Mouse (Mus musculus): Measurements from ENCODE around the gene Fam171a2. TPM values are rescaled to one million over a fixed set of nuclear protein-coding genes. Genes with fewer than 3 reads are reported as not detected.
A peak's percentile ranks its signal among the peaks of the same experiment; 100 is the strongest.

Gene Fam171a2
- polyA plus RNA-seq, 1 experiment from 2014 or later, result 18.0 TPM

- Histone ChIP-seq H3K27me3 (no peaks in the 10 kb centered on the region), H3K36me3 (peaks cover 60% of the 10 kb centered on the region)
- 89% methylated on average over 3 of the region's 3 CpGs for WGBS
Measured at GRCm38 (mm10) chr11:102478671-102479070, 31.2 kb upstream of the Fam171a2 start.

GRCm38 (mm10) chr11:102475027-102475426 lies 27.5 kb upstream of the Fam171a2 start:
- H3K4me3 ChIP-seq, result no peak overlapping the region
- no peak overlapping the region for H3K9ac ChIP-seq (replicated peaks)
- H3K36me3 ChIP-seq, result peaks cover 37% of the 10 kb centered on the region
- H3K4me2 ChIP-seq (replicated peaks), result no peak overlapping the region
- WGBS, result 95% methylated on average over 3 of the region's 3 CpGs
- no peaks in the 10 kb centered on the region for H3K27me3 ChIP-seq
- no peak overlapping the region for H3K27ac ChIP-seq (replicated peaks)
- ATAC-seq (ENCODE audit: low FRiP score, low read depth), result no peak
- no peaks in the 10 kb centered on the region for H3K4me1 ChIP-seq
- H3K9me3 ChIP-seq, result no peaks in the 10 kb centered on the region

More at GRCm38 (mm10) chr11:102478671-102479070, 31.2 kb upstream of the Fam171a2 start:
- H3K9ac ChIP-seq (replicated peaks), result no peak overlapping the region
- no peaks in the 10 kb centered on the region for H3K9me3 ChIP-seq
- no peaks in the 10 kb centered on the region for H3K4me1 ChIP-seq
- no peak overlapping the region for H3K27ac ChIP-seq (replicated peaks)
- H3K4me3 ChIP-seq, result no peak overlapping the region
- no peak for ATAC-seq (ENCODE audit: low FRiP score, low read depth)
- H3K4me2 ChIP-seq (replicated peaks), result no peak overlapping the region

DNA sequence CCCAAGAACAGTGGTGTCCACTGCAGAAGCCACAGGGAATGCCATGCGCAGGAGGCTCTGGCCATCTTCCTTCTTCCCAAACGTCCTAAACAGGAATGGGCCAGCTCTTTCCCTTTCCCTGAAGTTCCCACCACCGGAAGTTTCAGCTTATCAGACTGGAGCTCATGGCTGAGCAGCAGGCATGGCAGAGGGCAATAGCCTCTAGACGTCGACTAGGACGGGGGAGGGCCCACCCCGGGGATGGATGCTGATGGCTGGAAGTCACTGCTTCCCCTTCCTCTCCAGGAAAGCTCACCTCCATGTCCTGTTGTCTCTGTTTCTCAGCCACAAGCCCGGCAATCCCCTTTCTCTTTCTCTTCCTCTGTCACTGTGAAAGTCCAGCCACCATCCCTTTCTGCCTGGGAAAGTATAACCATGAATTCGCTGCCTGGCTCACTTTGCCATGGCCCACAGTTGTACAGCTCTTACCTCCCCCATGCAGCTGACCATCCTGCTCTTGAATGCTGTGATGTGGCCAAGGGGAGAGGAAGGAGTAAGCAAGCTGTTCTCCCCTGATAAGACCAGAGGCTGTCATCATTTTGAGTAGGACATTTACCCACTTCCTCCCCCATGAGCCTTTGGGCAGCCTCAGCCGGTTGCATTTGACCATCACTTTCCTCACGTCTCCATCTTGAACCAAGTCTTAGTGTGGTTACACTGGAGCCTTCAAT lies 22.3 kb upstream of the Fam171a2 start, which contains the start of gene Itga2b:
Itga2b (minus strand) TSS at position 475 of the 710 bp plus-strand sequence.
- 0 out of 2 replicates have a peak, but pooled peaks cover under 1% of the 10 kb centered on the region for H3K36me3 ChIP-seq
- no peak within 1 kb of the TSS for H3K9ac ChIP-seq (replicated peaks)
- WGBS, result 71% methylated on average over 11 of the region's 11 CpGs
- no peaks in the 10 kb centered on the region for H3K9me3 ChIP-seq
- no peak within 1 kb of the TSS for H3K4me3 ChIP-seq
- H3K27ac ChIP-seq (replicated peaks), result no peak within 1 kb of the TSS
- H3K27me3 ChIP-seq, result peaks cover 31% of the 10 kb centered on the region
- no peak for ATAC-seq (ENCODE audit: low FRiP score, low read depth)
- no peak within 1 kb of the TSS for H3K4me2 ChIP-seq (replicated peaks)
- H3K4me1 ChIP-seq, result peaks cover 20% of the 10 kb centered on the region

- peak overlapping the region; percentile 40 for H3K4me3 ChIP-seq
- peaks cover 20% of the 10 kb centered on the region for H3K4me1 ChIP-seq
- H3K27me3 ChIP-seq, result peaks cover 42% of the 10 kb centered on the region
- H3K27ac ChIP-seq (replicated peaks), result no peak overlapping the region
- no peaks in the 10 kb centered on the region for H3K9me3 ChIP-seq
- no peaks in the 10 kb centered on the region for H3K36me3 ChIP-seq
- peak; percentile 89 for ATAC-seq (ENCODE audit: low FRiP score, low read depth)
- H3K4me2 ChIP-seq (replicated peaks), result peak overlapping the region; percentile 75
- peak overlapping the region; percentile 50 for H3K9ac ChIP-seq (replicated peaks)
- under 1% methylated on average over 37 of the region's 37 CpGs for WGBS
Measured at GRCm38 (mm10) chr11:102467041-102467631, 19.7 kb upstream of the Fam171a2 start.

DNA sequence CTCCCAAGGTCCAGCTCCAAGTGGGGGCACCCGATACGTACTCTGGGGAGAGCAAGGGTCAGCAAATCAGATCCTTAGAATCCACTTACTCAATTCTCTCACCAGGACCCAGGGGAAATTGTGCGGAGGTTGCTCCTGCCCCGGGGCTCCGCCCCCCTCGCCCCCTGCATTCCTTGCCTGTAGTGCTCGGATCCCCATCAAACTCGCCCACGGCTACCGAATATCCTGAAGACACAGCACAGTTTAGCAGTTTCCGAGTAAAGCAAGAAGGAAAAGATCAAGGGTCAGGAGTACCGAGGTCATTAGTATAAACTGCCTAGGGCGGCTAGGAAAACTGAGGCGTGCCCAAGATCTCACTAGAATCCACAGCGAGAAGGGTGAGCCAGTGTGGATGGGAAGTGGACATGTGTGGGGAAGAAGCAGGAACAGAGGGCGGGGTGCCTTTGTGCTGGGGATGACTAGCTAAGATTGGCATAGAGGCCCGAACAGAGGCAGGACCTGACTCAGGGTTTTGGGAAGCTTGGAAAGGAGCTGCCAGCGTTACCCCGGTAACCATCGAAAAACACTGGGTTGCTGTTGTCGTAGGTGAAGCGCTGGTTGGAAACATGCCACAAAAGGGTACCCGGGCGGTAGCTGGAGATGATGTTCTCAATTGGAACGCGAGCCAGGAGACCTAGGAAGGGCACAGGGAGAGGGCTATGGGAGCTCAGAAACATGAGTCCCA lies 18.4 kb upstream of the Fam171a2 start:
- Histone ChIP-seq H3K27me3 (peaks cover 42% of the 10 kb centered on the region), H3K4me3 (no peak overlapping the region), H3K9me3 (no peaks in the 10 kb centered on the region), H3K27ac (replicated peaks) (no peak overlapping the region), H3K4me1 (peaks cover 20% of the 10 kb centered on the region), H3K36me3 (no peaks in the 10 kb centered on the region), H3K4me2 (replicated peaks) (peak overlapping the region; percentile 22; the same call in 1 of the 2 replicates), H3K9ac (replicated peaks) (no peak overlapping the region; the same call in 1 of the 2 replicates)
- WGBS, result 10% methylated on average over 26 of the region's 26 CpGs
- no peak for ATAC-seq (ENCODE audit: low FRiP score, low read depth)

- no peak overlapping the region for H3K4me3 ChIP-seq
- H3K27me3 ChIP-seq, result peaks cover 42% of the 10 kb centered on the region
- H3K36me3 ChIP-seq, result no peaks in the 10 kb centered on the region
- 92% methylated on average over 6 of the region's 6 CpGs for WGBS
- H3K4me1 ChIP-seq, result peaks cover 20% of the 10 kb centered on the region
- ATAC-seq (ENCODE audit: low FRiP score, low read depth), result no peak
- no peak overlapping the region for H3K4me2 ChIP-seq (replicated peaks)
- H3K9ac ChIP-seq (replicated peaks), result no peak overlapping the region
- no peak overlapping the region for H3K27ac ChIP-seq (replicated peaks)
- no peaks in the 10 kb centered on the region for H3K9me3 ChIP-seq
Measured at GRCm38 (mm10) chr11:102464901-102465300, 17.4 kb upstream of the Fam171a2 start.

DNA sequence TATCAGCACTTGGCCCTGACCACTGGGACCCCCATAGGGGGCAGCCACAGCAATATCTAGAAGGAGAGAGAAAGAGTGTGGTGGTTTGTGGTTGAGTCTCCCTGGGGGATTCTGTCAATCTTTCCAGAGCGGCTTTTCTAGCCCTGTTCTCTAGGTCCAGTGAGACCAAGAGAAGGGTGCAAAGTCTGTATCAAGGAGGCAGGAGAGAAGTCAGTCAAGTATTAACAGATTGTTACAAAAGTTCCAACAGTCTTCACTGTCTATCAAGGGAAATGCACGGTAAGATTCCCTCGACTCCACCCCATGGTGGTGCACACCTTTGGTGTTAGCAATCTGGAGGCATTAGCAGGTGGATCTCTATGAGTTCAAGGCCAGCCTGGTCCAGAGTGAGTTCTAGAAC lies 14.3 kb upstream of the Fam171a2 start:
- no peak for ATAC-seq (ENCODE audit: low FRiP score, low read depth)
- H3K27ac ChIP-seq (replicated peaks), result no peak overlapping the region
- H3K36me3 ChIP-seq, result no peaks in the 10 kb centered on the region
- H3K4me2 ChIP-seq (replicated peaks), result no peak overlapping the region
- 86% methylated on average over 3 of the region's 3 CpGs for WGBS
- no peak overlapping the region for H3K4me3 ChIP-seq
- H3K9me3 ChIP-seq, result no peaks in the 10 kb centered on the region
- peaks cover 43% of the 10 kb centered on the region for H3K27me3 ChIP-seq
- no peak overlapping the region for H3K9ac ChIP-seq (replicated peaks)
- peaks cover 13% of the 10 kb centered on the region for H3K4me1 ChIP-seq

GRCm38 (mm10) chr11:102460541-102460940 lies 13.1 kb upstream of the Fam171a2 start:
- Histone ChIP-seq H3K9me3 (no peaks in the 10 kb centered on the region), H3K27ac (replicated peaks) (no peak overlapping the region), H3K9ac (replicated peaks) (no peak overlapping the region), H3K4me2 (replicated peaks) (no peak overlapping the region), H3K27me3 (peaks cover 39% of the 10 kb centered on the region), H3K4me3 (no peak overlapping the region), H3K4me1 (peaks cover 15% of the 10 kb centered on the region), H3K36me3 (no peaks in the 10 kb centered on the region)
- ATAC-seq (ENCODE audit: low FRiP score, low read depth), result no peak
- 61% methylated on average over 16 of the region's 16 CpGs for WGBS

DNA sequence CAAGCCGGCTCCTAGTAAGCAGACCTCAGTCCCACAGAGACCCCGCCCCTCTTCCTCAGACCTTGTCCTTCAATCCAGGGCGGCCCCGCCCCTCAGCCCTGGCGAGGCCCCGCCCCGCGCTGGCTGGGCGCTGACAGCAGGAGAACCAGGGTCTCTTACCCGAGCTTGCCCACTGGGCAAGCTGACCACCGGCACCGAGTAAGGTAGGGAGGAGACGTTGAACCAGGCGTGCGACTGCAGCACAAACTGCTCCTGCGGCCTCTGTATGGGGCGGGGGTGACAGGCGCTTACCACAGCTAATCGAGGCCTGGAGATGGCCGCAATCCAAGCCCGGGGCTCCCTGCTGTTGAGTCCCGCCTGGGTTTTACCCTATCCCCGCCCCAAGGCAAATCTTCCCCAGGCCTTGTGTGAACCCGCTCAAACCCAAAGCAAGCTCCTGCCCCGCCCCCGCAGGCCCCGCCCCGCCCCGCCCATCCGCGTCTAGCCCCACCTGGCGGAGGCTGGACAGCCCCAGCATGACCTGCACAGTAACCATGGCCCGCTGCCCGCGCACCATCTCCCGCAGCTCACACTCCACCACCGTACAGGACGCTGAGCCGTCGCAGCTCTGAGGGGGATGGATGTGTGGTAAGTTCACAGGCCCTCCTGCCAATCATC lies 8.4 kb upstream of the Fam171a2 start:
- Histone ChIP-seq H3K9ac (replicated peaks) (peak overlapping the region; percentile 43), H3K27me3 (peaks cover 42% of the 10 kb centered on the region), H3K36me3 (no peaks in the 10 kb centered on the region), H3K4me2 (replicated peaks) (peak overlapping the region; percentile 73), H3K4me1 (peaks cover 21% of the 10 kb centered on the region), H3K27ac (replicated peaks) (peak overlapping the region; percentile 43; the same call in 1 of the 2 replicates), H3K9me3 (no peaks in the 10 kb centered on the region), H3K4me3 (peak overlapping the region; percentile 49)
- WGBS, result under 1% methylated on average over 40 of the region's 40 CpGs
- ATAC-seq (ENCODE audit: low FRiP score, low read depth), result peak; percentile 88

DNA sequence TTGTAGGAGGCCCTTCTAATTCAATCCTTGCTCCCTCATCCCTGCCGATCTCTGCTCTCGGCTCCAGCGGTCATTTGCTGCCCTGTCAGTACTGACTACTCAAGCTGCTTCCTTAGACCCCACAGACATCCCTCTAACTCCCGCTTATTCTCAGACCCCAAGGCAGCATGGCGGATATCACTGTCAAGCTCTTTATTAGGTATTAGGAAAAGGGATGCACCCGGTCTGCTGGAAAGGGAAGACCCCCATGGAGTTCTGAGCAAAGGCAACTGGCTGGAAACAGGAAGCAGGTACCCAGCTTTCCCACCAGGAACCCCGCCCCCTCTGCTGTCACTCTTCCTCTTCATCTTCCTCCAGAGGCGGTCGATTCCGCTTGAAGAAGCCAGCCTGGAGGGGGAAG lies 5.6 kb upstream of the Fam171a2 start:
- peaks cover 23% of the 10 kb centered on the region for H3K4me1 ChIP-seq
- WGBS, result 23% methylated on average over 10 of the region's 10 CpGs
- no peaks in the 10 kb centered on the region for H3K9me3 ChIP-seq
- no peak for ATAC-seq (ENCODE audit: low FRiP score, low read depth)
- H3K4me3 ChIP-seq, result no peak overlapping the region
- H3K4me2 ChIP-seq (replicated peaks), result no peak overlapping the region
- no peak overlapping the region for H3K27ac ChIP-seq (replicated peaks)
- H3K27me3 ChIP-seq, result peaks cover 66% of the 10 kb centered on the region
- no peaks in the 10 kb centered on the region for H3K36me3 ChIP-seq
- H3K9ac ChIP-seq (replicated peaks), result no peak overlapping the region

GRCm38 (mm10) chr11:102449043-102450008 lies 1.8 kb upstream of the Fam171a2 start:
- no peak overlapping the region for H3K4me2 ChIP-seq (replicated peaks)
- no peak for ATAC-seq (ENCODE audit: low FRiP score, low read depth)
- peaks cover 32% of the 10 kb centered on the region for H3K4me1 ChIP-seq
- no peak overlapping the region for H3K4me3 ChIP-seq
- WGBS, result 43% methylated on average over 17 of the region's 17 CpGs
- no peaks in the 10 kb centered on the region for H3K9me3 ChIP-seq
- no peaks in the 10 kb centered on the region for H3K36me3 ChIP-seq
- H3K27me3 ChIP-seq, result peaks cover 45% of the 10 kb centered on the region
- H3K9ac ChIP-seq (replicated peaks), result no peak overlapping the region
- no peak overlapping the region for H3K27ac ChIP-seq (replicated peaks)

Measured in midbrain, embryonic 12.5 days (tissue).